Mouse (Mus musculus): ENCODE results near the gene Gm9573.

Gene Gm9573

GRCm38 (mm10) chr17:35626537-35626936, at the start of gene Gm9573:
Gene Gm9573 (minus strand): TSS chr17:35626637.
- DNase-seq: no peak

GRCm38 (mm10) chr17:35673416-35674035, 47.1 kb upstream of the Gm9573 start, which contains the start of gene Gtf2h4:
Gene Gtf2h4 (minus strand): TSS chr17:35673739.
- DNase-seq: peak; percentile 81 to 90

GRCm38 (mm10) chr17:35672527-35672926, 46.1 kb upstream of the Gm9573 start:
- no peak for DNase-seq

GRCm38 (mm10) chr17:35671846-35672245, 45.4 kb upstream of the Gm9573 start:
- DNase-seq: peak; percentile 80 to 88

- peak; percentile 41 to 66 for DNase-seq
These were observed 43.3 kb upstream of the Gm9573 start for GRCm38 (mm10) chr17:35669731-35670130.

- peak; percentile 93 to 95 for DNase-seq
These were observed 41.1 kb upstream of the Gm9573 start, which contains the start of gene Vars2 for GRCm38 (mm10) chr17:35667334-35668065. Gene Vars2 (minus strand): TSS chr17:35667592.

GRCm38 (mm10) chr17:35666851-35667256, 40.4 kb upstream of the Gm9573 start:
- DNase-seq: no peak

GRCm38 (mm10) chr17:35665957-35666515, 39.6 kb upstream of the Gm9573 start:
- peak; percentile 33 to 62 for DNase-seq

- DNase-seq: no peak
These were observed 26.6 kb upstream of the Gm9573 start for GRCm38 (mm10) chr17:35653086-35653485.

- no peak for DNase-seq
These were observed 23.0 kb upstream of the Gm9573 start for GRCm38 (mm10) chr17:35649429-35649828.

- DNase-seq: no peak
These were observed 17.3 kb upstream of the Gm9573 start, which contains the start of gene Mucl3 for GRCm38 (mm10) chr17:35643609-35644236. Gene Mucl3 (minus strand): TSS chr17:35643695.

- no peak for DNase-seq
These were observed 12.9 kb upstream of the Gm9573 start for GRCm38 (mm10) chr17:35639352-35639751.

GRCm38 (mm10) chr17:35638475-35639190, 12.2 kb upstream of the Gm9573 start:
- peak; percentile 29 to 61 for DNase-seq

- DNase-seq: no peak
These were observed 9.9 kb upstream of the Gm9573 start for GRCm38 (mm10) chr17:35636363-35636762.

GRCm38 (mm10) chr17:35635699-35636111, 9.3 kb upstream of the Gm9573 start:
- DNase-seq: peak in 1 of 2 experiments; percentile 38

- DNase-seq: no peak
These were observed 8.8 kb upstream of the Gm9573 start for GRCm38 (mm10) chr17:35635202-35635601.

- DNase-seq: no peak
These were observed 7.6 kb upstream of the Gm9573 start for GRCm38 (mm10) chr17:35633992-35634391.

GRCm38 (mm10) chr17:35617127-35617526, 9.3 kb downstream of the Gm9573 start:
- no peak for DNase-seq

- DNase-seq: no peak
These were observed 24.6 kb downstream of the Gm9573 start for GRCm38 (mm10) chr17:35601736-35602354.

- no peak for DNase-seq
These were observed 25.2 kb downstream of the Gm9573 start, which contains the start of gene Sfta2 for GRCm38 (mm10) chr17:35601249-35601648. Gene Sfta2 (plus strand): TSS chr17:35601549.

- no peak for DNase-seq
These were observed 29.0 kb downstream of the Gm9573 start for GRCm38 (mm10) chr17:35597399-35597798.

- no peak for DNase-seq
These were observed 32.0 kb downstream of the Gm9573 start for GRCm38 (mm10) chr17:35594456-35594855.

Measured in thymus, adult 18-20 months (tissue).